Mouse (Mus musculus) stomach, embryonic 14.5 days (tissue): ENCODE results near the gene Col15a1. TPM values are rescaled to one million over a fixed set of nuclear protein-coding genes. Genes with fewer than 3 reads are reported as not detected.

Experiments used
- ATAC-seq: fragments of 200-750 bp; cut with Nextera tagmentation; 2 replicates; pipeline ENCODE4 v1.8.0; 2017; ENCODE audit warnings: low read depth, moderate TSS enrichment; ENCODE audit not compliant: insufficient number of reproducible peaks, insufficient read depth, low FRiP score
- H3K27ac ChIP-seq: fragments of 300-500 bp; sonication (generic); 2 replicates; pipeline ENCODE4 v1.5.1; 2014; ENCODE audit warnings: mild to moderate bottlenecking, low read length, moderate library complexity, mixed read lengths
- H3K27me3 ChIP-seq: fragments of 300-500 bp; sonication (generic); 2 replicates; pipeline ENCODE4 v1.6.1; 2014; ENCODE audit warnings: low read length, control low read depth, mixed read lengths; ENCODE audit not compliant: control insufficient read depth, insufficient read depth
- H3K36me3 ChIP-seq: fragments of 300-500 bp; sonication (generic); 2 replicates; pipeline ENCODE4 v1.6.1; 2014; ENCODE audit warnings: mild to moderate bottlenecking, control low read depth, low read length, moderate library complexity, mixed read lengths; ENCODE audit not compliant: control insufficient read depth, insufficient read depth
- H3K4me1 ChIP-seq: fragments of 300-500 bp; sonication (generic); 2 replicates; pipeline ENCODE4 v1.6.1; 2014; ENCODE audit warnings: low read length, control low read depth, mixed read lengths; ENCODE audit not compliant: control insufficient read depth, insufficient read depth
- H3K4me2 ChIP-seq: fragments of 300-500 bp; sonication (generic); replicated peaks from 2 replicates; pipeline ENCODE4 v1.6.1; 2014; ENCODE audit warnings: low read depth, low read length, control low read depth
- H3K4me3 ChIP-seq: fragments of 300-500 bp; sonication (generic); 2 replicates; pipeline ENCODE4 v1.5.1; 2014; ENCODE audit warnings: low read depth, low read length, control low read depth
- H3K9ac ChIP-seq: fragments of 300-500 bp; sonication (generic); replicated peaks from 2 replicates; pipeline ENCODE4 v1.6.1; 2014; ENCODE audit warnings: low read depth, mild to moderate bottlenecking, control low read depth, low read length, moderate library complexity, mixed read lengths
- H3K9me3 ChIP-seq: fragments of 300-500 bp; sonication (generic); 2 replicates; pipeline ENCODE4 v1.6.1; 2016; ENCODE audit warnings: low read depth, low read length, control low read depth; ENCODE audit not compliant: control insufficient read depth
- WGBS: fragments of 180-500 bp; shearing (Covaris S2); extraction: QIAGEN DNeasy Blood & Tissue Kit; methylation state at CpG from one replicate; pipeline ENCODE4 v1.1.7; 2014; 5-methylcytosine and 5-hydroxymethylcytosine counted together
- polyA plus RNA-seq: library from polyadenylated mRNA; unstranded; fragments of >200 nt; fragmentation: Nextera tagmentation; extraction: Ambion mirVana; gene quantifications from 2 replicates; pipeline ENCODE4 v1.2.1, GENCODE M21; 2014

The Col15a1 gene
- polyA plus RNA-seq, 1 experiment from 2014 or later: 23.8 TPM

DNA sequence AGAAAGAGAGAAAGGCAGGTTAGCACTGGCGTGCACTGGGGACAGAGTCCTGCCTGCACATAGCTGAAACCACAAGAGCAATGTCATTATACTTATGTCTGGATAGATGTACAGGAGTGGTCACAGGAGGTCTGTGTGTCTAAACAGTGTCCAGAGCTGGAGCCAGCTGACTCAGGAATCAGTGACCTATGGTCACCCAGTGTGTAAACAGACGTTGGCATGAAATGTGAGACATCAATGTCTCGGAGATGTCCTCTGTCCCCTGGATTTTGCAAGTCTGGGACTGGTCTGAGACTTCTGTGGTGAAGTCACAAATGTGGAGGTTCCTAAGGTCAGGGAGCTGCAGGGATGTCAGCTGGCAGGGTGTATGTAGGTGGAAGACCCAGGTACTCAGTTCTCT is 50.2 kb downstream of the Col15a1 start:
- ATAC-seq: no peak
- Histone ChIP-seq H3K36me3 (no peaks in the 10 kb centered on the region), H3K27me3 (no peaks in the 10 kb centered on the region), H3K4me2 (no peak overlapping the region), H3K9me3 (no peaks in the 10 kb centered on the region), H3K9ac (no peak overlapping the region), H3K27ac (no peak overlapping the region), H3K4me1 (no peaks in the 10 kb centered on the region), H3K4me3 (no peak overlapping the region)
- 43% methylated on average over 3 of the region's 3 CpGs for WGBS

DNA sequence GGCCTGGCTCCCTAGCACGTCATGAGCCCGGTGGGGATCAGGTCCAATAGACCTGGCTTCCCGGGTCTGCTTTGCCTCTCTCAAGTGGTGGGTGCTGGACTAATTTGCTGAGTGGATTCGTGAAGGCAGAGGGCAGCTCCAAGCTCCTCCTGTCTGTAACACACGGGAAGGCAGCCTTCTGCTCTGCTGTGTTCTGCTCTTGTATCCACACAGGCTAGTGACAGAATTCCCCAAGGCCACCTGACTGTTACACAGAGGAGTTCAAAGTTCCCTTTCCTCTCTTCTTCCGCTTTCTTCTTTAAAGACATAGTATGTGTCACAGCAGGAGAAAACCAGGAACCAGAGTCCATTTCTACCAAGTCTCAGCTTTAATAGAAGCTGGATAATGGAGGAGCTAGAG is 53.1 kb downstream of the Col15a1 start:
- Histone ChIP-seq H3K9ac (no peak overlapping the region), H3K4me1 (no peaks in the 10 kb centered on the region), H3K4me3 (no peak overlapping the region), H3K9me3 (no peaks in the 10 kb centered on the region), H3K27me3 (no peaks in the 10 kb centered on the region), H3K4me2 (no peak overlapping the region), H3K27ac (no peak overlapping the region), H3K36me3 (no peaks in the 10 kb centered on the region)
- no peak for ATAC-seq
- 77% methylated on average over 6 of the region's 6 CpGs for WGBS

- H3K4me1 ChIP-seq: no peaks in the 10 kb centered on the region
- no peaks in the 10 kb centered on the region for H3K9me3 ChIP-seq
- 65% methylated on average over 5 of the region's 5 CpGs for WGBS
- H3K27ac ChIP-seq: no peak overlapping the region
- H3K36me3 ChIP-seq: no peaks in the 10 kb centered on the region
- no peak overlapping the region for H3K4me2 ChIP-seq
- no peaks in the 10 kb centered on the region for H3K27me3 ChIP-seq
- no peak for ATAC-seq
- H3K4me3 ChIP-seq: no peak overlapping the region
- no peak overlapping the region for H3K9ac ChIP-seq
Measured at GRCm38 (mm10) chr4:47261919-47262318, 54.0 kb downstream of the Col15a1 start.

GRCm38 (mm10) chr4:47265555-47265954 is 57.6 kb downstream of the Col15a1 start:
- H3K4me1 ChIP-seq: no peaks in the 10 kb centered on the region
- no peak overlapping the region for H3K4me3 ChIP-seq
- no peaks in the 10 kb centered on the region for H3K9me3 ChIP-seq
- H3K36me3 ChIP-seq: no peaks in the 10 kb centered on the region
- no peak overlapping the region for H3K4me2 ChIP-seq
- no peak overlapping the region for H3K9ac ChIP-seq
- no peaks in the 10 kb centered on the region for H3K27me3 ChIP-seq
- WGBS: 68% methylated on average over 5 of the region's 5 CpGs
- ATAC-seq: no peak
- H3K27ac ChIP-seq: no peak overlapping the region

DNA sequence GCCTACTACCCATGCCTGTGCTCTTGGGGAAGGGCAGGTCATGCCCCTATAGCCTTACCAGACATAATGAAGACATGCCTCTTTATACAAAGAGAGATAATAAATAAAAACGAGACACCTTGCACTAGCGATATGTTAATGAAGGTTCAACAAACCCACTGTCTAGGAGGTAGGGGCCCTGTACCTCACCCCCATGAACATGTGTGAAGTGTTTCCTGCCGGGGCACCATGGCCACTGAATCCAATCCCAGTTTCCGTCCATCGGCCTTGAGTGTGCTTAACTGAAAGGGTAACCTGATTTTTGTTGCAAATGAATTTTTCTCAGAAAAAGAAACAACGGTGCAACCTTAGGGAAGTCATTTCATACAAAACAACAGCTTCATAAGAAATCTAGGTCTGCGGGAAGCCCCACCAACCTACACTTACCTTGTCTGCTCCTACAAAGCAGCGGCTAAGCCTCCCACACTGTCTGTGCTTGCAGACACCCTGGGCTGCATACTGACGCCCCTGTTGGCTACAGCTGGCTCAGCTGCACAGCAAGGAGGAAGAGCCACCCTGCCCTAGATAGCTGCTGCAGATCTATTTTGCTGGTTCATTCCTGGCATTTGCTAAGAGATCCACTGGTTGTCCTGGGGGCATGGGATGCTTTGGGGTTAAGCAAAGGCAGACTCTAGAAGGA is 64.6 kb downstream of the Col15a1 start:
- WGBS: 77% methylated on average over 9 of the region's 9 CpGs
- Histone ChIP-seq H3K9me3 (no peaks in the 10 kb centered on the region), H3K27ac (no peak overlapping the region), H3K4me1 (no peaks in the 10 kb centered on the region), H3K4me2 (no peak overlapping the region), H3K4me3 (no peak overlapping the region), H3K36me3 (no peaks in the 10 kb centered on the region), H3K27me3 (no peaks in the 10 kb centered on the region), H3K9ac (no peak overlapping the region)
- ATAC-seq: no peak

- Histone ChIP-seq H3K4me2 (no peak overlapping the region), H3K9ac (no peak overlapping the region), H3K4me1 (no peaks in the 10 kb centered on the region), H3K27me3 (no peaks in the 10 kb centered on the region), H3K9me3 (no peaks in the 10 kb centered on the region), H3K27ac (no peak overlapping the region), H3K36me3 (no peaks in the 10 kb centered on the region), H3K4me3 (no peak overlapping the region)
- WGBS: 85% methylated on average over 8 of the region's 8 CpGs
- no peak for ATAC-seq
Measured at GRCm38 (mm10) chr4:47273795-47274194, 65.8 kb downstream of the Col15a1 start.

- Histone ChIP-seq H3K36me3 (no peaks in the 10 kb centered on the region), H3K27ac (no peak overlapping the region), H3K4me1 (no peaks in the 10 kb centered on the region), H3K4me2 (no peak overlapping the region), H3K9me3 (no peaks in the 10 kb centered on the region), H3K4me3 (no peak overlapping the region), H3K27me3 (no peaks in the 10 kb centered on the region), H3K9ac (no peak overlapping the region)
- no peak for ATAC-seq
- WGBS: 92% methylated on average over 2 of the region's 2 CpGs
Measured at GRCm38 (mm10) chr4:47274911-47275310, 67.0 kb downstream of the Col15a1 start.

GRCm38 (mm10) chr4:47278397-47278796 is 70.4 kb downstream of the Col15a1 start:
- no peaks in the 10 kb centered on the region for H3K36me3 ChIP-seq
- WGBS: 90% methylated on average over 6 of the region's 6 CpGs
- H3K27ac ChIP-seq: no peak overlapping the region
- no peak overlapping the region for H3K4me3 ChIP-seq
- no peaks in the 10 kb centered on the region for H3K4me1 ChIP-seq
- H3K9ac ChIP-seq: no peak overlapping the region
- no peaks in the 10 kb centered on the region for H3K9me3 ChIP-seq
- H3K27me3 ChIP-seq: no peaks in the 10 kb centered on the region
- no peak overlapping the region for H3K4me2 ChIP-seq
- no peak for ATAC-seq

DNA sequence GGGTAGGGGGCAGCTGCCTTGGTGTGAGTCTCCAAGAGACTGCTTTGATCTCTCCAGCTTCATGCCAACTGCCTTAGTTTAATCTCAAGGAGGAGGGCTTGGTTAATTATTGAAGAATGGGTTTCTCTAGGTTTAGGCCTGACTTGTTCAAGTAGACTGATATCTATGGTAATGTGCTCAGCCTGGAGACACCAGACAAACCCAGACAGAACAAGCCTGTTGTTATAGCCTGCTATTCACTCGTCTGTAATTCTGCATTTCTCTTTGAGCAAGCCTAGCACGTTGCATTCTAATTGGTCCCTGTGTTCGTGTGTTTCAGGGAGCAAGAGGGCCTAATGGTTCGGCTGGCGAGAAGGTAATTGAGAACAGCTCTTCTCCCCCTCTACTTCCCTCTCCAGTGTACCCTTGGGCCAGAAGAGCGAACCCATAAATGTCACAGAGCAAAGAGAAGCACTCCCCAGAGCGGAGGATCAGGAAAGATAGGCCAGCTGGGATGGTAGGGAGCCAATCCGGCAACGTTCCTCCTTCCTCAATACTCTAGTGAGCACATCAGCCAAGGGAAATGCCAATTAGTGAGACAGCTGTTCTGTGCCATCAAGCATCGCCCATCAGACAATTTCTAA is 71.2 kb downstream of the Col15a1 start:
- Histone ChIP-seq H3K9ac (no peak overlapping the region), H3K4me3 (no peak overlapping the region), H3K27ac (no peak overlapping the region), H3K36me3 (no peaks in the 10 kb centered on the region), H3K4me1 (no peaks in the 10 kb centered on the region), H3K9me3 (no peaks in the 10 kb centered on the region), H3K4me2 (no peak overlapping the region), H3K27me3 (no peaks in the 10 kb centered on the region)
- ATAC-seq: no peak
- 74% methylated on average over 10 of the region's 10 CpGs for WGBS
